Mouse (Mus musculus): ENCODE results near the gene Olfr1373. TPM values are rescaled to one million over a fixed set of nuclear protein-coding genes. Genes with fewer than 3 reads are reported as not detected.
A peak's percentile ranks its signal among the peaks of the same experiment; 100 is the strongest.

The Olfr1373 gene
- polyA plus RNA-seq, 1 experiment: not detected

DNA sequence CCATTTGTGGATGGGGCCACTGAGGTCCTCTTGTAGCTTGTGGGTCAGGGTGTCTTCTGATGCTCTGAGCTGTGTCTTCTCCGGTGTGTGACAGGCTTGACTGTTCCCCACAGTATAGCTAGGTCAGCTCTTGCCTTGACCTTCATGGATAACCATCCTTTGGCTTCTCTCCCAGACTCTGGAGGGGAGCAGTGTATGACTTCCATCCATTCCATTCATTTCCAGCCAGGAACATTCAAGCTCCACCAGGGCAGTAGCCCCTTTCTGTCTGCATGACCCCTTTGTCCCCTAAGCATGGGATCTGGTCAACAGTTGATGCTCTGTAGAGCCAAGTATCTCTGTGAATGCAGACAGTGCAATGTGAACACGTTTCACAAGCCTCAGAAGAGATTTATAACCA, 47.7 kb downstream of the Olfr1373 start:
- TF ChIP-seq CTCF (IDR thresholded peaks at IDR 0.05; ENCODE audit: insufficient read depth, low read depth, low read length) (no peak), POLR2A (IDR thresholded peaks at IDR 0.05; ENCODE audit: insufficient read depth, low read depth, low read length) (no peak)
- Histone ChIP-seq H3K27ac (ENCODE audit: insufficient read depth, low read depth, low read length) (peak overlapping the region; percentile 96; the same call in 1 of the 2 replicates), H3K4me1 (ENCODE audit: control insufficient read depth, insufficient read depth, low read length) (peaks cover 7% of the 10 kb centered on the region), H3K4me3 (ENCODE audit: insufficient read depth, low read depth, low read length) (no peak overlapping the region)
- 72% methylated on average over 2 of the region's 2 CpGs for WGBS

DNA sequence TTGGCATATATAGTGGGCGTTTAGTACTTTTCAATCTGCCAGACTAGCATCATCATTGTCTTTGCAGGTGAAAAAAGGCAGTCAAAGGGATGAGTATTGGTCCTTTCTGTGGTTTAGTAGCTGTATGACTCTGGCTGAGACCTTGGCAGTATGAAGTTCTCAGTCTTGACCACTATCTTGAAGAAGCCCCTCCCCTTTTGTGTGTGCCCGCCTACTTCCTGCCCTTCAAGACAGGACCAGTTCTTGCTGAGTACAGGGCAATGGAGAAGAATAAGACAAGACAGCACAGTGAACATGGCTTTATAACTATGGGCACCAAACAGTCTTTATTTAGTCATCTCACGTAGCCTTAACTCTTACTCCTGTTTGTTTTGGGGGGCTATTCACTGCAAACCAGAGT, 48.3 kb downstream of the Olfr1373 start:
- Histone ChIP-seq H3K4me1 (ENCODE audit: control insufficient read depth, insufficient read depth, low read length) (peaks cover 7% of the 10 kb centered on the region), H3K4me3 (ENCODE audit: insufficient read depth, low read depth, low read length) (no peak overlapping the region), H3K27ac (ENCODE audit: insufficient read depth, low read depth, low read length) (no peak overlapping the region)
- 77% methylated on average over 3 of the region's 3 CpGs for WGBS
- TF ChIP-seq CTCF (IDR thresholded peaks at IDR 0.05; ENCODE audit: insufficient read depth, low read depth, low read length) (no peak), POLR2A (IDR thresholded peaks at IDR 0.05; ENCODE audit: insufficient read depth, low read depth, low read length) (no peak)

Other genes with a start within 250 kb of the Olfr1373 start
- gene Cdkn2aipnl, start 177.9 kb downstream of the Olfr1373 start, polyA plus RNA-seq (2012; ENCODE audit: insufficient read depth, insufficient read length, low replicate concordance, missing spikeins): not detected in 2 replicates
- gene Ube2b, start 144.8 kb downstream of the Olfr1373 start, polyA plus RNA-seq (2012; ENCODE audit: insufficient read depth, insufficient read length, low replicate concordance, missing spikeins): 345 TPM in 1 of 2 replicates, not detected in the other
- gene Cdkl3, start 141.3 kb downstream of the Olfr1373 start, polyA plus RNA-seq (2012; ENCODE audit: insufficient read depth, insufficient read length, low replicate concordance, missing spikeins): not detected in 2 replicates
- 56.9 and 143 TPM in 2 replicates for gene Ppp2ca, start 46.8 kb downstream of the Olfr1373 start, polyA plus RNA-seq (2012; ENCODE audit: insufficient read depth, insufficient read length, low replicate concordance, missing spikeins)
- gene Olfr1371, start 68.5 kb upstream of the Olfr1373 start, polyA plus RNA-seq (2012; ENCODE audit: insufficient read depth, insufficient read length, low replicate concordance, missing spikeins): not detected in 2 replicates
- gene Skp1a, start 86.5 kb upstream of the Olfr1373 start, polyA plus RNA-seq (2012; ENCODE audit: insufficient read depth, insufficient read length, low replicate concordance, missing spikeins): 531 TPM in 1 of 2 replicates, not detected in the other
- 377 and 809 TPM in 2 replicates for gene Tcf7, start 137.5 kb upstream of the Olfr1373 start, polyA plus RNA-seq (2012; ENCODE audit: insufficient read depth, insufficient read length, low replicate concordance, missing spikeins)
- 374 TPM in 1 of 2 replicates, not detected in the other for gene Vdac1, start 215.3 kb upstream of the Olfr1373 start, polyA plus RNA-seq (2012; ENCODE audit: insufficient read depth, insufficient read length, low replicate concordance, missing spikeins)

Data from olfactory bulb, adult 2 months (tissue).